Mouse (Mus musculus) MEL (cell line): ENCODE results near the gene Vps13c. TPM values are rescaled to one million over a fixed set of nuclear protein-coding genes. Genes with fewer than 3 reads are reported as not detected.

ENCODE experiments used
- DNase-seq: peaks from one replicate; pipeline ENCODE4 v3.0.0; 2011; ENCODE audit warnings: low read depth, low spot score
- H3K27ac ChIP-seq: 2 replicates; pipeline ENCODE4 v1.5.1; 2012; ENCODE audit warnings: low read depth, mild to moderate bottlenecking, control low read depth, low read length, moderate library complexity; ENCODE audit not compliant: control insufficient read depth
- H3K27me3 ChIP-seq, 2 experiments: fragments of 150-350 bp in 1 of 2; sonication (generic) in 1 of 2; 2 replicates each; pipeline ENCODE4 v1.6.1; 2012; ENCODE audit warnings: low read length in 2 of 2, mild to moderate bottlenecking in 2 of 2, improper control_type of control experiment in 1 of 2, moderate library complexity in 1 of 2; ENCODE audit not compliant: insufficient read depth in 2 of 2, control insufficient read depth in 1 of 2
- H3K36me3 ChIP-seq, 2 experiments: 2 replicates each; pipeline ENCODE4 v1.6.1; 2012 to 2014; ENCODE audit warnings: low read length in 2 of 2, improper control_type of control experiment in 1 of 2, inconsistent platforms in 1 of 2, mild to moderate bottlenecking in 1 of 2; ENCODE audit not compliant: insufficient read depth in 2 of 2, control insufficient read depth in 1 of 2
- H3K4me1 ChIP-seq, 2 experiments: fragments of 150-350 bp in 1 of 2; sonication (generic) in 1 of 2; 2 replicates each; pipeline ENCODE4 v1.6.1; 2012; ENCODE audit warnings: low read length in 2 of 2, improper control_type of control experiment in 1 of 2, mild to moderate bottlenecking in 1 of 2; ENCODE audit not compliant: insufficient read depth in 2 of 2, control insufficient read depth in 1 of 2
- H3K4me3 ChIP-seq, 2 experiments: fragments of 150-350 bp in 1 of 2; sonication (generic) in 1 of 2; 2 replicates each; pipeline ENCODE4 v1.5.1; 2012; ENCODE audit warnings: low read depth in 2 of 2, low read length in 2 of 2, mild to moderate bottlenecking in 2 of 2, moderate library complexity in 2 of 2, control low read depth in 1 of 2, improper control_type of control experiment in 1 of 2; ENCODE audit not compliant: control insufficient read depth in 1 of 2, insufficient read depth in 1 of 2
- H3K79me2 ChIP-seq: 2 replicates; pipeline ENCODE4 v1.6.1; 2012; ENCODE audit warnings: mild to moderate bottlenecking, low read length, moderate library complexity; ENCODE audit not compliant: control insufficient read depth, poor library complexity, insufficient read depth
- H3K9ac ChIP-seq: 2 replicates; pipeline ENCODE4 v1.6.1; 2012; ENCODE audit warnings: low read depth, mild to moderate bottlenecking, control low read depth, low read length, moderate library complexity; ENCODE audit not compliant: control insufficient read depth, poor library complexity, severe bottlenecking
- H3K9me3 ChIP-seq: fragments of 150-350 bp; sonication (generic); replicated peaks from 2 replicates; pipeline ENCODE4 v1.6.1; 2012; ENCODE audit warnings: mild to moderate bottlenecking, low read length, improper control_type of control experiment, moderate library complexity; ENCODE audit not compliant: insufficient read depth
- BHLHE40 ChIP-seq: IDR thresholded peaks from 2 replicates; pipeline ENCODE4 v1.6.1; 2012; ENCODE audit warnings: low read depth, mild to moderate bottlenecking, inconsistent platforms, low read length, improper control_type of control experiment, borderline replicate concordance
- CHD1 ChIP-seq: IDR thresholded peaks from 2 replicates; pipeline ENCODE4 v1.6.1; 2012; ENCODE audit warnings: low read depth, mild to moderate bottlenecking, inconsistent platforms, low read length, improper control_type of control experiment
- CHD2 ChIP-seq: IDR thresholded peaks from 2 replicates; pipeline ENCODE4 v1.6.1; 2011; ENCODE audit warnings: low read length, improper control_type of control experiment
- CTCF ChIP-seq, 3 experiments: IDR thresholded peaks in 2 of 3; conservative IDR thresholded peaks in 1 of 3; 2 replicates each; pipeline ENCODE4 v1.5.1; 2011 to 2012; ENCODE audit warnings: low read length in 3 of 3, low read depth in 2 of 3, mild to moderate bottlenecking in 2 of 3, improper control_type of control experiment in 1 of 3, inconsistent platforms in 1 of 3, mixed read lengths in 1 of 3, moderate library complexity in 1 of 3; ENCODE audit not compliant: control insufficient read depth in 1 of 3, insufficient read depth in 1 of 3, poor library complexity in 1 of 3, severe bottlenecking in 1 of 3
- E2F4 ChIP-seq: IDR thresholded peaks from 2 replicates; pipeline ENCODE4 v1.6.1; 2011; ENCODE audit warnings: low read depth, low read length, improper control_type of control experiment, borderline replicate concordance
- ELF1 ChIP-seq: IDR thresholded peaks from 2 replicates; pipeline ENCODE4 v1.6.1; 2014; ENCODE audit warnings: low read depth, mild to moderate bottlenecking, inconsistent platforms, low read length, improper control_type of control experiment, moderate library complexity
- EP300 ChIP-seq, 2 experiments: IDR thresholded peaks; 2 replicates each; pipeline ENCODE4 v1.6.1; 2011; ENCODE audit warnings: improper control_type of control experiment in 2 of 2, low read length in 2 of 2, low read depth in 1 of 2, mild to moderate bottlenecking in 1 of 2
- ETS1 ChIP-seq: IDR thresholded peaks from 2 replicates; pipeline ENCODE4 v1.6.1; 2012; ENCODE audit warnings: low read depth, mild to moderate bottlenecking, inconsistent platforms, low read length, improper control_type of control experiment, moderate library complexity
- GABPA ChIP-seq: IDR thresholded peaks from 2 replicates; pipeline ENCODE4 v1.6.1; 2012; ENCODE audit warnings: low read depth, mild to moderate bottlenecking, inconsistent platforms, low read length, improper control_type of control experiment, moderate library complexity
- GATA1 ChIP-seq: IDR thresholded peaks from 2 replicates; pipeline ENCODE4 v1.6.1; 2011; ENCODE audit warnings: low read depth, low read length, improper control_type of control experiment
- HCFC1 ChIP-seq: IDR thresholded peaks from 2 replicates; pipeline ENCODE4 v1.6.1; 2012; ENCODE audit warnings: low read depth, mild to moderate bottlenecking, inconsistent platforms, low read length, improper control_type of control experiment, moderate library complexity
- JUND ChIP-seq: IDR thresholded peaks from 2 replicates; pipeline ENCODE4 v1.6.1; 2011; ENCODE audit warnings: low read depth, mild to moderate bottlenecking, improper control_type of control experiment, low read length
- KAT2A ChIP-seq: conservative IDR thresholded peaks from 2 replicates; pipeline ENCODE4 v1.6.1; 2012; ENCODE audit warnings: low read depth, low read length, improper control_type of control experiment, inconsistent platforms
- MAFK ChIP-seq: IDR thresholded peaks from 2 replicates; pipeline ENCODE4 v1.6.1; 2011; ENCODE audit warnings: low read depth, mild to moderate bottlenecking, low read length, improper control_type of control experiment, borderline replicate concordance
- MAX ChIP-seq: IDR thresholded peaks from 2 replicates; pipeline ENCODE4 v1.6.1; 2011; ENCODE audit warnings: low read length, improper control_type of control experiment
- MAZ ChIP-seq: IDR thresholded peaks from 2 replicates; pipeline ENCODE4 v1.6.1; 2012; ENCODE audit warnings: low read depth, mild to moderate bottlenecking, inconsistent platforms, low read length, improper control_type of control experiment
- MXI1 ChIP-seq: IDR thresholded peaks from 2 replicates; pipeline ENCODE4 v1.6.1; 2011; ENCODE audit warnings: mild to moderate bottlenecking, low read depth, low read length, improper control_type of control experiment
- MYB ChIP-seq: IDR thresholded peaks from 2 replicates; pipeline ENCODE4 v1.6.1; 2011; ENCODE audit warnings: mild to moderate bottlenecking, low read depth, low read length, improper control_type of control experiment
- MYC ChIP-seq: IDR thresholded peaks from 2 replicates; pipeline ENCODE4 v1.6.1; 2011; ENCODE audit warnings: low read depth, mild to moderate bottlenecking, low read length, improper control_type of control experiment, moderate library complexity
- NELFE ChIP-seq: IDR thresholded peaks from 2 replicates; pipeline ENCODE4 v1.6.1; 2011; ENCODE audit warnings: low read depth, low read length, improper control_type of control experiment
- NRF1 ChIP-seq: IDR thresholded peaks from 2 replicates; pipeline ENCODE4 v1.6.1; 2014; ENCODE audit warnings: low read depth, mild to moderate bottlenecking, inconsistent platforms, low read length, improper control_type of control experiment, moderate library complexity; ENCODE audit not compliant: poor library complexity, insufficient read depth, severe bottlenecking
- POLR2A ChIP-seq, 2 experiments: IDR thresholded peaks; 2 replicates each; pipeline ENCODE4 v1.6.1; 2011 to 2012; ENCODE audit warnings: low read length in 2 of 2, mild to moderate bottlenecking in 2 of 2, control low read depth in 1 of 2, improper control_type of control experiment in 1 of 2, low read depth in 1 of 2, moderate library complexity in 1 of 2; ENCODE audit not compliant: control insufficient read depth in 1 of 2, insufficient read depth in 1 of 2, poor library complexity in 1 of 2
- POLR2AphosphoS2 ChIP-seq: IDR thresholded peaks from 2 replicates; pipeline ENCODE4 v1.6.1; 2011; ENCODE audit warnings: low read length, improper control_type of control experiment
- POLR2AphosphoS5 ChIP-seq: IDR thresholded peaks from 2 replicates; pipeline ENCODE4 v1.6.1; 2012; ENCODE audit warnings: low read depth, borderline replicate concordance, mild to moderate bottlenecking, inconsistent platforms, low read length, moderate library complexity, mixed read lengths
- RAD21 ChIP-seq: IDR thresholded peaks from 2 replicates; pipeline ENCODE4 v1.6.1; 2011; ENCODE audit warnings: mild to moderate bottlenecking, low read depth, low read length, improper control_type of control experiment
- RCOR1 ChIP-seq: IDR thresholded peaks from 2 replicates; pipeline ENCODE4 v1.6.1; 2012; ENCODE audit warnings: low read depth, mild to moderate bottlenecking, inconsistent platforms, low read length, improper control_type of control experiment
- SIN3A ChIP-seq: IDR thresholded peaks from 2 replicates; pipeline ENCODE4 v1.6.1; 2012; ENCODE audit warnings: low read length, improper control_type of control experiment, inconsistent platforms
- SMC3 ChIP-seq: IDR thresholded peaks from 2 replicates; pipeline ENCODE4 v1.6.1; 2011; ENCODE audit warnings: low read depth, low read length, improper control_type of control experiment
- TAL1 ChIP-seq: IDR thresholded peaks from 2 replicates; pipeline ENCODE4 v1.6.1; 2012; ENCODE audit warnings: mild to moderate bottlenecking, inconsistent platforms, low read length, moderate library complexity, mixed read lengths
- TBP ChIP-seq: IDR thresholded peaks from 2 replicates; pipeline ENCODE4 v1.8.0; 2011; ENCODE audit warnings: low read depth, low read length, improper control_type of control experiment
- TCF12 ChIP-seq: IDR thresholded peaks from 2 replicates; pipeline ENCODE4 v1.6.1; 2014; ENCODE audit warnings: low read depth, mild to moderate bottlenecking, inconsistent platforms, low read length, improper control_type of control experiment, moderate library complexity
- USF1 ChIP-seq: IDR thresholded peaks from 2 replicates; pipeline ENCODE4 v1.6.1; 2014; ENCODE audit warnings: low read depth, mild to moderate bottlenecking, inconsistent platforms, low read length, improper control_type of control experiment, moderate library complexity
- USF2 ChIP-seq, 2 experiments: IDR thresholded peaks; 2 replicates each; pipeline ENCODE4 v1.6.1; 2011 to 2012; ENCODE audit warnings: improper control_type of control experiment in 2 of 2, low read length in 2 of 2, borderline replicate concordance in 1 of 2, inconsistent platforms in 1 of 2, low read depth in 1 of 2, mild to moderate bottlenecking in 1 of 2; ENCODE audit not compliant: insufficient read depth in 1 of 2
- ZC3H11A ChIP-seq: IDR thresholded peaks from 2 replicates; pipeline ENCODE4 v1.6.1; 2012; ENCODE audit warnings: low read depth, mild to moderate bottlenecking, inconsistent platforms, low read length, improper control_type of control experiment
- ZKSCAN1 ChIP-seq: IDR thresholded peaks from 2 replicates; pipeline ENCODE4 v1.6.1; 2012; ENCODE audit warnings: low read depth, mild to moderate bottlenecking, inconsistent platforms, low read length, improper control_type of control experiment, moderate library complexity
- ZMIZ1 ChIP-seq: IDR thresholded peaks from 2 replicates; pipeline ENCODE4 v1.6.1; 2012; ENCODE audit warnings: low read depth, mild to moderate bottlenecking, inconsistent platforms, low read length, improper control_type of control experiment, moderate library complexity
- ZNF384 ChIP-seq: IDR thresholded peaks from 2 replicates; pipeline ENCODE4 v1.6.1; 2012; ENCODE audit warnings: low read depth, mild to moderate bottlenecking, inconsistent platforms, low read length, improper control_type of control experiment
- polyA plus RNA-seq, 2 experiments: library from polyadenylated mRNA; stranded (reverse) in 1 of 2; unstranded in 1 of 2; fragments of >175 nt in 1 of 2; fragments of >200 nt in 1 of 2; gene quantifications; 2 replicates each; pipeline versions ENCODE4 v1.2.1 to v1.2.4; 2012; ENCODE audit warnings: low replicate concordance in 2 of 2, low read depth in 1 of 2; ENCODE audit not compliant: insufficient read length in 2 of 2, insufficient read depth in 1 of 2, missing spikeins in 1 of 2
- total RNA-seq: library from RNA; depleted of rRNA; stranded (reverse); fragments of 300-350 nt; gene quantifications from 2 replicates; pipeline ENCODE4 v1.2.3, GENCODE M21; 2012

Gene Vps13c
- total and polyA plus RNA-seq, 3 experiments: 14.6 to 28.3 TPM; not detected in 1

DNA sequence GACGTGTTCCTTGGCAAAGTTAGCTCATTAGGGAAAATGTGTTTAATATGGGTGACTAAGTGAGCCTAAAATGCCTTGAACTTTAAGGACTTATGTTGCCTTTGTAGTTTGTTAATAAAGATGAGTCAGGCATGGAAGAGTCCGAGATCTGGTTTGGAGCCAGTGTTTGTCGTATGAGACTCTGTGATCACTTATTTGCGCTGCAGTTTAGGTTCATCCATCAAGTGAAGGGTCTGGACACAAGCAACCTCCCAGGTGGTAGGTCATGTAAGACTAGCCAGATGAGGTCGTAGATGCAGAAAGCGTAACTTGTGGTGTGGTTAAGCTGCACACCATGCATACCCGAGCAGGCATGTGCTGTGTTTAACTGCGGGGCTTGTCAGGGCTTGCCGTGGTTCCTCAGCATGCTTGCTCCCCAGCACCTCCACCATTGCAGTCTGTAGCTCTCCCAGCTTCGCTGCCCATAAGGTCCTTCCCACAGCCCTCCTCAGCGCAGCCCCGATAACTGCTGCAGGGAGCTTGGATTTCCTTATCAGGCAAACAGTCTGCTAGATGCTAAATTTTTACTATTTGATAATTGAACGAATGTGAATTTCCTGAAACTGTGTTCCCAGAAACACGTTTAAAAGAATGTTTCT is 37.0 kb downstream of the Vps13c start:
- peak; percentile 88 for DNase-seq
- Histone ChIP-seq H3K4me3 (peak overlapping the region in 1 of 2 experiments; percentile 11; a peak in 1 of 4 replicates), H3K36me3 (peaks cover 0 to 52% of the 10 kb centered on the region in 2 experiments; a peak in 3 of 4 replicates)
- TF ChIP-seq E2F4: 0 out of 2 replicates have a peak, but pooled peaks have one; percentile 49
- no peak for TF ChIP-seq MXI1
- TF ChIP-seq ZKSCAN1: no peak
- peak; percentile 95 for TF ChIP-seq TCF12
- no peak for TF ChIP-seq ZC3H11A
- TF ChIP-seq RAD21: no peak
- peak; percentile 71 for TF ChIP-seq MYC
- TF ChIP-seq CHD2: no peak
- no peak for TF ChIP-seq HCFC1
- peak; percentile 73; the same call in 1 of the 2 replicates for TF ChIP-seq BHLHE40
- TF ChIP-seq MAX: peak; percentile 53; the same call in 1 of the 2 replicates
- no peak for TF ChIP-seq NELFE
- TF ChIP-seq MAZ: no peak
- 0 out of 2 replicates have a peak, but pooled peaks have one; percentile 27 for TF ChIP-seq CHD1
- TF ChIP-seq CTCF (IDR thresholded peaks at IDR 0.05 in 2 of 3, conservative IDR thresholded peaks at IDR 0.05 in 1 of 3; ENCODE audit: control insufficient read depth in 1 of 3, insufficient read depth in 1 of 3, low read depth in 2 of 3, low read length in 3 of 3, poor library complexity in 1 of 3, severe bottlenecking in 1 of 3): no peak
- peak; percentile 76 for TF ChIP-seq MYB
- no peak for TF ChIP-seq GABPA
- TF ChIP-seq TBP: peak; percentile 71
- TF ChIP-seq ZMIZ1: no peak
- no peak for TF ChIP-seq MAFK
- TF ChIP-seq POLR2A (IDR thresholded peaks at IDR 0.05; ENCODE audit: control insufficient read depth in 1 of 2, insufficient read depth in 1 of 2, low read depth in 1 of 2, low read length in 2 of 2, poor library complexity in 1 of 2): peak in 1 of 2 experiments; percentile 49; a peak in 1 of 4 replicates
- no peak for TF ChIP-seq KAT2A
- TF ChIP-seq USF2 (IDR thresholded peaks at IDR 0.05; ENCODE audit: borderline replicate concordance in 1 of 2, insufficient read depth in 1 of 2, low read depth in 1 of 2, low read length in 2 of 2): no peak
- TF ChIP-seq JUND: no peak; the same call in 1 of the 2 replicates
- no peak for TF ChIP-seq POLR2AphosphoS2
- no peak for TF ChIP-seq NRF1
- peak; percentile 90 for TF ChIP-seq TAL1
- no peak for TF ChIP-seq ELF1
- TF ChIP-seq POLR2AphosphoS5: no peak
- TF ChIP-seq ETS1: peak; percentile 88
- peak; percentile 96 for TF ChIP-seq GATA1
- no peak for TF ChIP-seq ZNF384
- TF ChIP-seq USF1: no peak
- peak; percentile 81; the same call in 1 of the 2 replicates for TF ChIP-seq SIN3A
- TF ChIP-seq RCOR1: peak; percentile 95
- no peak for TF ChIP-seq SMC3
- peak; percentile 91 to 97 for TF ChIP-seq EP300 (IDR thresholded peaks at IDR 0.05; ENCODE audit: low read depth in 1 of 2, low read length in 2 of 2)

More for the DNA sequence above, 37.0 kb downstream of the Vps13c start:
- Histone ChIP-seq H3K9ac (peak overlapping the region; percentile 45), H3K27me3 (no peaks in the 10 kb centered on the region), H3K9me3 (no peaks in the 10 kb centered on the region), H3K27ac (peak overlapping the region; percentile 92), H3K4me1 (peaks cover 29 to 40% of the 10 kb centered on the region in 2 experiments), H3K79me2 (no peaks in the 10 kb centered on the region)
